Mouse (Mus musculus): ENCODE data around the gene Tigar. TPM values are rescaled to one million over a fixed set of nuclear protein-coding genes. Genes with fewer than 3 reads are reported as not detected.

Tigar gene
- polyA plus RNA-seq, 1 experiment, result 8.1 TPM

DNA sequence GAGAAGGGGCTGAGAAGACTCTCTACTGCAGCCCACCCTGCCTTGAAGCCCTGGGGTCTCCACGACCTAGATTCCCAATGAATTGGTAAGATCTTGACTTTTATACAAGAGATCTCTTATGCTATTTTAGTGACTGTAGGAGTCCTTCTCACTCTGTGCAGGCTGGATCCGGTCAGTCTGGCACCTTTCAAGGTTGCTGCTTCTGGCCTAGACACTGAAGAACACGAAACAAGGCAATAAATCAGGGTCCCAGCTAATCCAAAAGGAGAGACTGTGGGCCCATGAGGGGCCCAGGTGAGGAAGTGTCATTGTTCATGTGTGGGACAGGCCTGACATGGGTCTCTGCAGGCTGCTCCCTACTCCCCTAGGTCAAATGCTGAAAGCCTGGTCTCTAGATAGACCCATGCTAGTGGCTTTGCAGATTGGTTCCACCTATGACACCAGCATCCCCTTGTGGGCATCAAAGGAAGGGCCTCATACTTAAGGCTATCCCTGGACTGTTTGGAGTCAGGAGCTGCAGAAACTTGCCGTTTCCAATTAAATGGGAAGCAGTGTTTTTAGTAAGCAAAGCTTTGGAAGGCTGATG lies 13.0 kb upstream of the Tigar start:
- Histone ChIP-seq H3K36me3 (ENCODE audit: control insufficient read depth, insufficient read depth) (no peaks in the 10 kb centered on the region), H3ac (ENCODE audit: control insufficient read depth, insufficient read length, low read depth) (no peak overlapping the region), H3K79me2 (ENCODE audit: control insufficient read depth, insufficient read depth) (no peaks in the 10 kb centered on the region), H3K79me3 (ENCODE audit: low read depth) (no peaks in the 10 kb centered on the region), H3K27me3 (ENCODE audit: control insufficient read depth, insufficient read depth, insufficient read length) (peaks cover 13% of the 10 kb centered on the region), H3K4me3 (ENCODE audit: insufficient read depth, poor library complexity, severe bottlenecking) (no peak overlapping the region)
- TF ChIP-seq MYOG (IDR thresholded peaks at IDR 0.05; ENCODE audit: control insufficient read depth, extremely low read depth, insufficient read length) (no peak), CEBPB (IDR thresholded peaks at IDR 0.05; ENCODE audit: low read depth) (no peak), USF1 (IDR thresholded peaks at IDR 0.05; ENCODE audit: low read depth) (no peak), MAX (IDR thresholded peaks at IDR 0.05) (no peak), CTCF (IDR thresholded peaks at IDR 0.05; ENCODE audit: control insufficient read depth, insufficient read depth, insufficient read length) (no peak), FOSL1 (IDR thresholded peaks at IDR 0.05; ENCODE audit: insufficient read depth, low read length, poor library complexity, severe bottlenecking) (no peak), MYOD1 (IDR thresholded peaks at IDR 0.05; ENCODE audit: control insufficient read depth, insufficient read length, low read depth) (no peak)

DNA sequence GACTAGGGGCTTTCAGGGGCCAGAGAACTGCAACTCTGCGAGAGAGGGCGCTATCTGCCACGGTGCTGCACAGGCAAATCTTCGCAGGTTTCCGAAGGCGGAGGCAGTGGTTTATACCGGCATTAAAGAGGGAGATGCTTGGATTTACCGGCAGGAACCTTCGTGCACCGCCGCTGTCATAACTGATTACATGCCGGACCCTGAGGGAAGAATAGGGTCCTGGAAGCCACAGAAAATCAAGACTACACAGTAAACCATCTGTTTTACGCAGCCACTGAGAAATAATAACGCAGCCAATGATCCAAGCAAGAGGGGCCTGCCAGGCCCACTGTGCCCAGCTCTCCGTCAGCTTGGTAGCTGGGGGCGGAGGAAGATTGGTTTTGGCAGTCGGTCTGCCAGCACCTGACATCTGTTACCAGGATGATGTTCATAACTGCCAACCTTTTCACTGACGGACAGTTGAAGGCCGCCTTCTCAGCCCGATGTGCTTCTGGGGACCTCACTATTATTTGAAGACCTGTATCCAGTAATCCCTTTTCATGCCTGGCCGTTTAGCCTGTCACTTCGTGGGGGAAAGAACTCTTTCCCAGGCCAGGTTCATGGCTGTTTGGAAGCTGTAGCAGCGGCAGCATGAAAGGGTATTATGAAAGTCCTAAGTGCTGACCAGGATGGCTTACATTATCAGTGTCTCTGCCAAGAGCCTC lies 5.5 kb upstream of the Tigar start:
- Histone ChIP-seq H3K79me3 (ENCODE audit: low read depth) (no peaks in the 10 kb centered on the region), H3K27me3 (ENCODE audit: control insufficient read depth, insufficient read depth, insufficient read length) (peaks cover 3% of the 10 kb centered on the region), H3K36me3 (ENCODE audit: control insufficient read depth, insufficient read depth) (no peaks in the 10 kb centered on the region), H3ac (ENCODE audit: control insufficient read depth, insufficient read length, low read depth) (no peak overlapping the region), H3K4me3 (ENCODE audit: insufficient read depth, poor library complexity, severe bottlenecking) (no peak overlapping the region), H3K79me2 (ENCODE audit: control insufficient read depth, insufficient read depth) (no peaks in the 10 kb centered on the region)
- no peak for TF ChIP-seq CTCF (IDR thresholded peaks at IDR 0.05; ENCODE audit: control insufficient read depth, insufficient read depth, insufficient read length)
- no peak for TF ChIP-seq FOSL1 (IDR thresholded peaks at IDR 0.05; ENCODE audit: insufficient read depth, low read length, poor library complexity, severe bottlenecking)
- no peak for TF ChIP-seq MYOG (IDR thresholded peaks at IDR 0.05; ENCODE audit: control insufficient read depth, extremely low read depth, insufficient read length)
- TF ChIP-seq MAX (IDR thresholded peaks at IDR 0.05), result no peak
- TF ChIP-seq USF1 (IDR thresholded peaks at IDR 0.05; ENCODE audit: low read depth), result no peak
- no peak for TF ChIP-seq MYOD1 (IDR thresholded peaks at IDR 0.05; ENCODE audit: control insufficient read depth, insufficient read length, low read depth)
- TF ChIP-seq CEBPB (IDR thresholded peaks at IDR 0.05; ENCODE audit: low read depth), result no peak

DNA sequence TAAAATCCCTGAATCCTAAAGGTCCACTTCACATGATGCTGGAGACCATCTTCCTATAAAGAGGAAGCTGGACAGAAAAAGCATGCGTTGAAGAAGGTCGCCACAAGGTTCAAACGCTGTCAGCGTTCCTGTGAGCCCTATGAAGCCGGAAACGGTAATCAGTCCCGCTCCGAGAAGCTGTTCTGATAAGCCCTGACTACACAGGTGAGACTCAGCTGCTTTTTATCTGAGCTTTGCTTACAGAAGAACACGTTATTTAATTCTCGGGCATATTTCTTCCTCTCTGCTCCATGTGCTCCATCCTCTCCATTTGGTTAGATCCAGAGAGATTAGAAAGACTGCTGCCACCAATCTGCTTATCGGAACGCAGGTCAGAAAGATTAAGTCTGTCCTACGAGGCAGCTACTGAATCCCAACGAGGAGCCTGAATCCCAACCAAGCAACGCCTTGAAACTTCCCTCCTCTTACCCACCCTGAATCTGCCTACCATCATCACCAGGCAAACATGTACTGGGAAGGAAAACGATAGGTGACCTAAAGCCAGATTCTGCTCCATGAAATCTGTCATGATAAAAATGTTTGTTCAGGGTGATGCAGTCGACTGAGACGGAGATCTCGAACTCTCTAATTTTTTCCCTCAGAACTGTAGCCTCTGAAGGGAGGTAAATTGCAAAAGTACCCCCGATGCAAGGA lies 843 bp downstream of the Tigar start:
- Histone ChIP-seq H3K27me3 (ENCODE audit: control insufficient read depth, insufficient read depth, insufficient read length) (no peaks in the 10 kb centered on the region), H3ac (ENCODE audit: control insufficient read depth, insufficient read length, low read depth) (peak overlapping the region; percentile 78), H3K79me2 (ENCODE audit: control insufficient read depth, insufficient read depth) (peaks cover 52% of the 10 kb centered on the region), H3K79me3 (ENCODE audit: low read depth) (peaks cover 11% of the 10 kb centered on the region), H3K4me3 (ENCODE audit: insufficient read depth, poor library complexity, severe bottlenecking) (peak overlapping the region; percentile 53), H3K36me3 (ENCODE audit: control insufficient read depth, insufficient read depth) (no peaks in the 10 kb centered on the region)
- TF ChIP-seq MYOD1 (IDR thresholded peaks at IDR 0.05; ENCODE audit: control insufficient read depth, insufficient read length, low read depth) (no peak), FOSL1 (IDR thresholded peaks at IDR 0.05; ENCODE audit: insufficient read depth, low read length, poor library complexity, severe bottlenecking) (no peak), CEBPB (IDR thresholded peaks at IDR 0.05; ENCODE audit: low read depth) (no peak), MYOG (IDR thresholded peaks at IDR 0.05; ENCODE audit: control insufficient read depth, extremely low read depth, insufficient read length) (no peak), CTCF (IDR thresholded peaks at IDR 0.05; ENCODE audit: control insufficient read depth, insufficient read depth, insufficient read length) (no peak), USF1 (IDR thresholded peaks at IDR 0.05; ENCODE audit: low read depth) (no peak)

DNA sequence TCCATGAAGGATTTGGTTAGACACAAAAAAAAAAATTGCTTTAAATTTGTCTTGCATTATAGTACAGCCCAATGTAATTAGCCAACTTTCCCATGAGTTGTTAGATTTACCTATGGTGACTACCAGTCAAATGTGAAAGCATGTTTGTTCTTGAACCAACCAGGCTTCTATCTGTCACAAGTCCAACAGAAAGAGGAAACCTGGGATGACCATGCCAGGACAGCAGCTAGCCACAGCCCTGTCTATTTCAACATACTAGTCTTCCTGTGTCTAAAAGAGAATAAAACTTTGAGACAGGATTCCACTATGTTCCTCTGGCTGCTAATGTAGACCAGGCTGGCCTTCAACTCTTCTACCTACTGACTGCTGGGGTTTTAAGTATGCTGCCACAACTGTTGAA lies 1.9 kb downstream of the Tigar start:
- TF ChIP-seq USF1 (IDR thresholded peaks at IDR 0.05; ENCODE audit: low read depth), result no peak
- TF ChIP-seq FOSL1 (IDR thresholded peaks at IDR 0.05; ENCODE audit: insufficient read depth, low read length, poor library complexity, severe bottlenecking), result no peak
- TF ChIP-seq MYOD1 (IDR thresholded peaks at IDR 0.05; ENCODE audit: control insufficient read depth, insufficient read length, low read depth), result no peak
- TF ChIP-seq CTCF (IDR thresholded peaks at IDR 0.05; ENCODE audit: control insufficient read depth, insufficient read depth, insufficient read length), result no peak
- TF ChIP-seq CEBPB (IDR thresholded peaks at IDR 0.05; ENCODE audit: low read depth), result no peak
- TF ChIP-seq MYOG (IDR thresholded peaks at IDR 0.05; ENCODE audit: control insufficient read depth, extremely low read depth, insufficient read length), result no peak
- TF ChIP-seq MAX (IDR thresholded peaks at IDR 0.05), result no peak
- Histone ChIP-seq H3ac (ENCODE audit: control insufficient read depth, insufficient read length, low read depth) (no peak overlapping the region), H3K79me3 (ENCODE audit: low read depth) (peaks cover 13% of the 10 kb centered on the region), H3K36me3 (ENCODE audit: control insufficient read depth, insufficient read depth) (no peaks in the 10 kb centered on the region), H3K79me2 (ENCODE audit: control insufficient read depth, insufficient read depth) (peaks cover 59% of the 10 kb centered on the region), H3K4me3 (ENCODE audit: insufficient read depth, poor library complexity, severe bottlenecking) (no peak overlapping the region), H3K27me3 (ENCODE audit: control insufficient read depth, insufficient read depth, insufficient read length) (no peaks in the 10 kb centered on the region)

DNA sequence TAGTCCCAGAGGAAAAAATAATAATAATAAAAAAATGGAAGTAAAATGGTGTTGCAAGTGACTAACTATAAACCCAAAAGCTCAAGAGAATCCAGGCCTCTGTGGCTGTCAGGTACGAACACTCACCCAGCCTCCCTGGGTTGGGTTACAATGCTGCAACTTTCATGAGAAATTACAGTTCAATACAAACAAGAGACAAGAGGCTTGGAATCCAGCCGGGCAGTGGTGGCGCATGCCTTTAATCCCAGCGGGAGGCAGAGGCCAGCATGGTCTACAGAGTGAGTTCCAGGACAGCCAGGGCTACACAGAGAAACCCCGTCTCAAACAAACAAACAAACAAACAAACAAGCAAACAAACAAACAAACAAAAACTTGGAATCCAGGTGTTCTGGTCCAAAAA lies 2.6 kb downstream of the Tigar start:
- no peak overlapping the region for H3K4me3 ChIP-seq (ENCODE audit: insufficient read depth, poor library complexity, severe bottlenecking)
- H3K79me2 ChIP-seq (ENCODE audit: control insufficient read depth, insufficient read depth), result peaks cover 59% of the 10 kb centered on the region
- H3K27me3 ChIP-seq (ENCODE audit: control insufficient read depth, insufficient read depth, insufficient read length), result no peaks in the 10 kb centered on the region
- H3K36me3 ChIP-seq (ENCODE audit: control insufficient read depth, insufficient read depth), result no peaks in the 10 kb centered on the region
- H3K79me3 ChIP-seq (ENCODE audit: low read depth), result peaks cover 13% of the 10 kb centered on the region
- no peak overlapping the region for H3ac ChIP-seq (ENCODE audit: control insufficient read depth, insufficient read length, low read depth)
- no peak for TF ChIP-seq MYOG (IDR thresholded peaks at IDR 0.05; ENCODE audit: control insufficient read depth, extremely low read depth, insufficient read length)
- TF ChIP-seq CTCF (IDR thresholded peaks at IDR 0.05; ENCODE audit: control insufficient read depth, insufficient read depth, insufficient read length), result no peak
- no peak for TF ChIP-seq MAX (IDR thresholded peaks at IDR 0.05)
- no peak for TF ChIP-seq CEBPB (IDR thresholded peaks at IDR 0.05; ENCODE audit: low read depth)
- TF ChIP-seq USF1 (IDR thresholded peaks at IDR 0.05; ENCODE audit: low read depth), result no peak
- no peak for TF ChIP-seq FOSL1 (IDR thresholded peaks at IDR 0.05; ENCODE audit: insufficient read depth, low read length, poor library complexity, severe bottlenecking)
- no peak for TF ChIP-seq MYOD1 (IDR thresholded peaks at IDR 0.05; ENCODE audit: control insufficient read depth, insufficient read length, low read depth)
